Mouse (Mus musculus) thymus, adult 2 months (tissue): ENCODE measurements around the gene Arhgap10. TPM values are rescaled to one million over a fixed set of nuclear protein-coding genes. Genes with fewer than 3 reads are reported as not detected.
A peak's percentile ranks its signal among the peaks of the same experiment; 100 is the strongest.

ENCODE experiments used
- DNase-seq: peaks from one replicate; pipeline ENCODE4 v3.0.0; 2021
- H3K27ac ChIP-seq: fragments of 200-500 bp; 2 replicates; pipeline ENCODE4 v1.5.1; 2012; ENCODE audit warnings: low read length, control low read depth; ENCODE audit not compliant: control insufficient read depth, insufficient read depth
- H3K27me3 ChIP-seq: fragments of 200-500 bp; 2 replicates; pipeline ENCODE4 v1.6.1; 2012; ENCODE audit warnings: mild to moderate bottlenecking, low read length, moderate library complexity, mixed read lengths; ENCODE audit not compliant: control insufficient read depth, insufficient read depth
- H3K36me3 ChIP-seq: fragments of 200-500 bp; 2 replicates; pipeline ENCODE4 v1.6.1; 2012; ENCODE audit warnings: mild to moderate bottlenecking, low read length, moderate library complexity; ENCODE audit not compliant: control insufficient read depth, insufficient read depth
- H3K4me1 ChIP-seq: fragments of 200-500 bp; replicated peaks from 2 replicates; pipeline ENCODE4 v1.6.1; 2012; ENCODE audit warnings: low read length; ENCODE audit not compliant: control insufficient read depth, insufficient read depth
- H3K4me3 ChIP-seq: fragments of 200-500 bp; 2 replicates; pipeline ENCODE4 v1.5.1; 2012; ENCODE audit warnings: mild to moderate bottlenecking, low read length, control low read depth, moderate library complexity; ENCODE audit not compliant: control insufficient read depth, insufficient read depth
- CTCF ChIP-seq: fragments of 200-500 bp; IDR thresholded peaks from 2 replicates; pipeline ENCODE4 v1.5.1; 2012; ENCODE audit warnings: mild to moderate bottlenecking, control low read depth, low read length, moderate library complexity, borderline replicate concordance; ENCODE audit not compliant: control insufficient read depth, poor library complexity, insufficient read depth; ENCODE audit errors: extremely low read depth
- POLR2A ChIP-seq: fragments of 200-500 bp; IDR thresholded peaks from 2 replicates; pipeline ENCODE4 v1.6.1; 2012; ENCODE audit warnings: mild to moderate bottlenecking, low read length, control low read depth, moderate library complexity; ENCODE audit not compliant: control insufficient read depth, poor library complexity, insufficient read depth; ENCODE audit errors: extremely low read depth
- WGBS: fragments of 180-500 bp; shearing (Covaris S2); methylation state at CpG from one replicate; pipeline ENCODE4 v1.1.7; 2018; 5-methylcytosine and 5-hydroxymethylcytosine counted together
- polyA plus RNA-seq: library from polyadenylated mRNA; depleted of rRNA; stranded (reverse); fragments of >200 nt; gene quantifications from 2 replicates; pipeline ENCODE4 v1.2.3, GENCODE M21; 2012

Arhgap10 gene
- polyA plus RNA-seq, 1 experiment, result 12.9 TPM

- Histone ChIP-seq H3K36me3 (no peaks in the 10 kb centered on the region), H3K27ac (no peak overlapping the region), H3K4me1 (peaks cover 6% of the 10 kb centered on the region), H3K27me3 (no peaks in the 10 kb centered on the region), H3K4me3 (no peak overlapping the region)
- no peak for TF ChIP-seq CTCF
- no peak for TF ChIP-seq POLR2A
- WGBS, result 92% methylated on average over 4 of the region's 4 CpGs
- DNase-seq, result no peak
These were observed 89.3 kb downstream of the Arhgap10 start for GRCm38 (mm10) chr8:77428420-77428819.

GRCm38 (mm10) chr8:77428015-77428414 lies 89.7 kb downstream of the Arhgap10 start:
- Histone ChIP-seq H3K36me3 (no peaks in the 10 kb centered on the region), H3K4me3 (no peak overlapping the region), H3K27ac (no peak overlapping the region), H3K4me1 (peaks cover 9% of the 10 kb centered on the region), H3K27me3 (no peaks in the 10 kb centered on the region)
- no peak for TF ChIP-seq POLR2A
- TF ChIP-seq CTCF, result no peak
- WGBS, result 94% methylated on average over 6 of the region's 6 CpGs
- no peak for DNase-seq

- Histone ChIP-seq H3K36me3 (no peaks in the 10 kb centered on the region), H3K4me1 (peaks cover 12% of the 10 kb centered on the region), H3K27me3 (no peaks in the 10 kb centered on the region), H3K27ac (no peak overlapping the region), H3K4me3 (no peak overlapping the region)
- TF ChIP-seq CTCF, result no peak
- no peak for TF ChIP-seq POLR2A
- WGBS, result 96% methylated on average over 9 of the region's 9 CpGs
- DNase-seq, result no peak
These were observed 90.3 kb downstream of the Arhgap10 start for GRCm38 (mm10) chr8:77427438-77427837.

- TF ChIP-seq POLR2A, result no peak
- no peak overlapping the region for H3K4me3 ChIP-seq
- peak; percentile 19 for DNase-seq
- H3K4me1 ChIP-seq, result peaks cover 21% of the 10 kb centered on the region
- H3K36me3 ChIP-seq, result no peaks in the 10 kb centered on the region
- no peaks in the 10 kb centered on the region for H3K27me3 ChIP-seq
- H3K27ac ChIP-seq, result peak overlapping the region; percentile 51; the same call in 1 of the 2 replicates
- WGBS, result 8% methylated on average over 4 of the region's 6 CpGs
These were observed 93.9 kb downstream of the Arhgap10 start for GRCm38 (mm10) chr8:77423850-77424249.

- Histone ChIP-seq H3K27me3 (no peaks in the 10 kb centered on the region), H3K36me3 (no peaks in the 10 kb centered on the region), H3K27ac (peak overlapping the region; percentile 84), H3K4me1 (peaks cover 21% of the 10 kb centered on the region), H3K4me3 (peak overlapping the region; percentile 41)
- TF ChIP-seq CTCF (no peak), POLR2A (no peak)
- peak; percentile 49 for DNase-seq
- WGBS, result 12% methylated on average over 15 of the region's 15 CpGs
These were observed 95.0 kb downstream of the Arhgap10 start for GRCm38 (mm10) chr8:77422632-77423252.

GRCm38 (mm10) chr8:77421596-77421995 lies 96.2 kb downstream of the Arhgap10 start:
- Histone ChIP-seq H3K36me3 (no peaks in the 10 kb centered on the region), H3K27ac (no peak overlapping the region), H3K4me3 (no peak overlapping the region), H3K27me3 (no peaks in the 10 kb centered on the region), H3K4me1 (peaks cover 21% of the 10 kb centered on the region)
- 94% methylated on average over 13 of the region's 13 CpGs for WGBS
- DNase-seq, result no peak
- TF ChIP-seq CTCF (no peak), POLR2A (no peak)

GRCm38 (mm10) chr8:77419731-77420130 lies 98.0 kb downstream of the Arhgap10 start:
- peak; percentile 72 for DNase-seq
- WGBS, result 56% methylated on average over 4 of the region's 4 CpGs
- Histone ChIP-seq H3K27me3 (no peaks in the 10 kb centered on the region), H3K4me1 (peaks cover 21% of the 10 kb centered on the region), H3K4me3 (no peak overlapping the region), H3K27ac (no peak overlapping the region), H3K36me3 (no peaks in the 10 kb centered on the region)
- TF ChIP-seq POLR2A, result no peak
- no peak for TF ChIP-seq CTCF
